Mouse (Mus musculus) adrenal gland, adult 18-20 months (tissue): ENCODE results near the gene Oaz3. TPM values are rescaled to one million over a fixed set of nuclear protein-coding genes. Genes with fewer than 3 reads are reported as not detected.

Experiments
- DNase-seq, 2 experiments: peaks; one replicate each; pipeline ENCODE4 v3.0.0; 2021 to 2022; ENCODE audit warnings: low spot score in 2 of 2
- total RNA-seq, 2 experiments: library from RNA; stranded (reverse); gene quantifications; 1 replicate in 1 of 2; 2 replicates in 1 of 2; pipeline ENCODE4 v1.2.3; 2021

Gene Oaz3
- total RNA-seq, 2 experiments from 2014 or later = not detected

- no peak for DNase-seq
Observed at GRCm38 (mm10) chr3:94389420-94389819, 54.3 kb downstream of the Oaz3 start.

GRCm38 (mm10) chr3:94388047-94388446 is 55.7 kb downstream of the Oaz3 start:
- no peak for DNase-seq

GRCm38 (mm10) chr3:94387391-94387790 is 56.3 kb downstream of the Oaz3 start:
- no peak for DNase-seq

GRCm38 (mm10) chr3:94386671-94387070 is 57.0 kb downstream of the Oaz3 start:
- DNase-seq = no peak

GRCm38 (mm10) chr3:94383476-94383875 is 60.2 kb downstream of the Oaz3 start:
- DNase-seq = no peak

Other genes starting within 250 kb of the Oaz3 start
- gene Gm5286, start 247.2 kb downstream of the Oaz3 start, total RNA-seq = not detected
- not detected for gene Gm4778, start 179.9 kb downstream of the Oaz3 start, total RNA-seq
- 1 to 10 TPM; 7.5 to 9.7 TPM for gene Them4, start 133.8 kb downstream of the Oaz3 start, total RNA-seq
- gene Them5, start 101.8 kb downstream of the Oaz3 start, total RNA-seq = not detected
- gene C2cd4d, start 81.5 kb downstream of the Oaz3 start, total RNA-seq = under 1 TPM; 0.38 to 0.40 TPM
- gene Rorc, start 71.1 kb downstream of the Oaz3 start, total RNA-seq = 10 to 100 TPM; 20.3 to 27.7 TPM
- under 1 TPM; 0.56 to 0.70 TPM for gene Lingo4, start 45.4 kb downstream of the Oaz3 start, total RNA-seq
- 10 to 100 TPM in 1 of 2 experiments, 1 to 10 TPM in 1; 8.5 to 14.3 TPM for gene Tdrkh, start 30.6 kb downstream of the Oaz3 start, total RNA-seq
- 10 to 100 TPM; 69.9 to 77.6 TPM for gene Mrpl9, start 597 bp downstream of the Oaz3 start, total RNA-seq
- gene Celf3, start 34.4 kb upstream of the Oaz3 start, total RNA-seq = 10 to 100 TPM; 16.3 to 29.0 TPM
- gene Riiad1, start 36.4 kb upstream of the Oaz3 start, total RNA-seq = 1 to 10 TPM; 3.0 to 3.3 TPM
- 10 to 100 TPM; 43.7 to 49.9 TPM for gene Snx27, start 138.8 kb upstream of the Oaz3 start, total RNA-seq
- not detected for gene Gm10972, start 199.2 kb upstream of the Oaz3 start, total RNA-seq
- gene Tuft1, start 215.0 kb upstream of the Oaz3 start, total RNA-seq = 10 to 100 TPM in 1 of 2 experiments, 1 to 10 TPM in 1; 7.3 to 13.5 TPM
- gene Selenbp2, start 249.6 kb upstream of the Oaz3 start, total RNA-seq = 1 to 10 TPM; 7.0 to 7.2 TPM